Mouse (Mus musculus) liver, postnatal 0 days (tissue): ENCODE data around the gene P4ha2. TPM values are rescaled to one million over a fixed set of nuclear protein-coding genes. Genes with fewer than 3 reads are reported as not detected.

Experiments
- ATAC-seq: fragments of 200-750 bp; cut with Nextera tagmentation; 2 replicates; pipeline ENCODE4 v1.8.0; 2017; ENCODE audit warnings: mild to moderate bottlenecking, moderate library complexity
- DNase-seq: peaks from one replicate; pipeline ENCODE4 v3.0.0-alpha.2; 2016
- H3K27ac ChIP-seq: fragments of 300-500 bp; sonication (generic); 2 replicates; pipeline ENCODE4 v1.5.1; 2014; ENCODE audit warnings: antibody characterized with exemption, moderate library complexity, mild to moderate bottlenecking, low read depth
- H3K27me3 ChIP-seq: fragments of 300-500 bp; sonication (generic); 2 replicates; pipeline ENCODE4 v1.6.1; 2014; ENCODE audit warnings: low read length, control low read depth, mixed read lengths; ENCODE audit not compliant: insufficient read depth
- H3K36me3 ChIP-seq: fragments of 300-500 bp; sonication (generic); replicated peaks from 2 replicates; pipeline ENCODE4 v1.6.1; 2014; ENCODE audit warnings: mild to moderate bottlenecking, control low read depth, low read length, moderate library complexity, mixed read lengths; ENCODE audit not compliant: insufficient read depth
- H3K4me1 ChIP-seq: fragments of 300-500 bp; sonication (generic); 2 replicates; pipeline ENCODE4 v1.6.1; 2014; ENCODE audit warnings: antibody characterized with exemption, mild to moderate bottlenecking, control low read depth; ENCODE audit not compliant: insufficient read depth
- H3K4me2 ChIP-seq: fragments of 300-500 bp; sonication (generic); 2 replicates; pipeline ENCODE4 v1.6.1; 2014; ENCODE audit warnings: low read depth, mild to moderate bottlenecking, low read length, moderate library complexity, mixed read lengths
- H3K4me3 ChIP-seq: fragments of 300-500 bp; sonication (generic); 2 replicates; pipeline ENCODE4 v1.5.1; 2014; ENCODE audit warnings: low read depth, low read length
- H3K9ac ChIP-seq: fragments of 300-500 bp; sonication (generic); replicated peaks from 2 replicates; pipeline ENCODE4 v1.6.1; 2014; ENCODE audit warnings: mild to moderate bottlenecking, moderate library complexity
- H3K9me3 ChIP-seq: fragments of 300-500 bp; sonication (generic); 2 replicates; pipeline ENCODE4 v1.6.1; 2016; ENCODE audit warnings: mild to moderate bottlenecking, control low read depth, low read length, mixed read lengths
- CTCF ChIP-seq: sonication (generic); IDR thresholded peaks from 2 replicates; pipeline ENCODE4 v1.5.1; 2016; ENCODE audit warnings: antibody characterized with exemption, low read depth
- EP300 ChIP-seq: IDR thresholded peaks from 2 replicates; pipeline ENCODE4 v1.6.1; 2016; ENCODE audit warnings: antibody characterized with exemption, low read depth, mild to moderate bottlenecking
- WGBS: fragments of 180-500 bp; shearing (Covaris S2); extraction: QIAGEN DNeasy Blood & Tissue Kit; methylation state at CpG from one replicate; pipeline ENCODE4 v1.1.7; 2014; ENCODE audit not compliant: insufficient replicate concordance; 5-methylcytosine and 5-hydroxymethylcytosine counted together
- polyA plus RNA-seq: library from polyadenylated mRNA; unstranded; fragments of >200 nt; fragmentation: Nextera tagmentation; extraction: Ambion mirVana; gene quantifications from 2 replicates; pipeline ENCODE4 v1.2.1, GENCODE M21; 2015

Gene P4ha2
- polyA plus RNA-seq, 1 experiment from 2014 or later: 2.4 TPM

- no peak for ATAC-seq
- Histone ChIP-seq H3K4me2 (no peak overlapping the region), H3K9ac (no peak overlapping the region), H3K4me1 (no peaks in the 10 kb centered on the region), H3K9me3 (no peaks in the 10 kb centered on the region), H3K27ac (no peak overlapping the region), H3K27me3 (no peaks in the 10 kb centered on the region), H3K4me3 (no peak overlapping the region), H3K36me3 (peaks cover 3% of the 10 kb centered on the region; the same call in 1 of the 2 replicates)
- TF ChIP-seq CTCF (no peak), EP300 (no peak)
- WGBS: 68% methylated on average over 13 of the region's 13 CpGs
- DNase-seq: no peak
Measured at GRCm38 (mm10) chr11:54119740-54120360, 20.0 kb downstream of the P4ha2 start.

DNA sequence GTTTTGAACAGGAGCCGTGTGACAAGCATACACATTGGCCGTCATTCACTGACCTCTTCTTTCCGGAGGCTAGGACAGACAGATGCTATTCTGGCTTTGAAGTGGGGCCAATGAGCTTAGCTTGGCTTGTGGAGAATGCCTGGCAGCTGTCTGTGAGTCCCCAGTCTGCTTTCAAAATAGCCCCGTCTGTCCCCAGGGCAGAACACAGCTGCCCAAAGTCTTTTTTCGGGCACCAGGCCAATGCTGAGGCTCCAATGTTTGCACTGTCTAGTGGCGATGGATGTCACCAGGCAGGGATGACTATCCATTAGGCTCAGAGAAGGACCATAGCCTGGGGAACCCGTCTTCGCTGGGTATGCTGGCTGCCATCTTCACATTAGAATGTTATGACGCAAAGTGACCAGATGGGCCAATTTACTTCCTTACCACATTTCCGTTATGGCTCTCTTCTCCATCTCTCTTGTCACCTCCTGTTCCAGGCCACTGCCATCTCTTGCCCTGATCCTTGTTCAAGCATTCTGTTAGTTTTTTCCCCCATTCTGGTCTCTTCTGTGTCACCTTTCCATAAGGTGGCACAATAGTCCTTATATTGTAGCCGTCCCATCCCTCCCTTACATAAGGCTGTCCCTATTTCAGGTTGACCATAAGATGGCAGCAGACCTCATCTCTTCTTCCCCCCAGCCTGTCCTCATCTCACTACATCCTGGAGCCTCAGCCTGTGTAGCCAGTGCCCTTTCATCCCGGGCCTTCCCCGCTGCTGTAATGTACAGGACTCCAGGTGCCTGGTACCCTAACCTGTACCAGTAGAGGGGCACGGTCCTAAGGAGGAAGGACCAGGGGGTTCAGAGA lies 22.7 kb downstream of the P4ha2 start:
- DNase-seq: peak; percentile 53
- H3K4me3 ChIP-seq: no peak overlapping the region
- 62% methylated on average over 14 of the region's 14 CpGs for WGBS
- TF ChIP-seq CTCF: peak; percentile 66
- TF ChIP-seq EP300: no peak
- no peaks in the 10 kb centered on the region for H3K9me3 ChIP-seq
- ATAC-seq: peak; percentile 43; the same call in 1 of the 2 replicates
- no peaks in the 10 kb centered on the region for H3K27me3 ChIP-seq
- H3K36me3 ChIP-seq: no peaks in the 10 kb centered on the region; the same call in 1 of the 2 replicates
- peaks cover 4% of the 10 kb centered on the region; the same call in 1 of the 2 replicates for H3K4me1 ChIP-seq
- H3K27ac ChIP-seq: no peak overlapping the region
- H3K4me2 ChIP-seq: no peak overlapping the region
- H3K9ac ChIP-seq: no peak overlapping the region

- 81% methylated on average over 18 of the region's 18 CpGs for WGBS
- peaks cover 4% of the 10 kb centered on the region; the same call in 1 of the 2 replicates for H3K4me1 ChIP-seq
- no peaks in the 10 kb centered on the region for H3K9me3 ChIP-seq
- no peaks in the 10 kb centered on the region for H3K27me3 ChIP-seq
- H3K4me2 ChIP-seq: no peak overlapping the region
- no peak overlapping the region for H3K4me3 ChIP-seq
- ATAC-seq: no peak
- no peak overlapping the region for H3K9ac ChIP-seq
- H3K36me3 ChIP-seq: no peaks in the 10 kb centered on the region; the same call in 1 of the 2 replicates
- no peak overlapping the region for H3K27ac ChIP-seq
- no peak for TF ChIP-seq EP300
- TF ChIP-seq CTCF: no peak
- no peak for DNase-seq
Measured at GRCm38 (mm10) chr11:54125982-54126648, 26.2 kb downstream of the P4ha2 start.

DNA sequence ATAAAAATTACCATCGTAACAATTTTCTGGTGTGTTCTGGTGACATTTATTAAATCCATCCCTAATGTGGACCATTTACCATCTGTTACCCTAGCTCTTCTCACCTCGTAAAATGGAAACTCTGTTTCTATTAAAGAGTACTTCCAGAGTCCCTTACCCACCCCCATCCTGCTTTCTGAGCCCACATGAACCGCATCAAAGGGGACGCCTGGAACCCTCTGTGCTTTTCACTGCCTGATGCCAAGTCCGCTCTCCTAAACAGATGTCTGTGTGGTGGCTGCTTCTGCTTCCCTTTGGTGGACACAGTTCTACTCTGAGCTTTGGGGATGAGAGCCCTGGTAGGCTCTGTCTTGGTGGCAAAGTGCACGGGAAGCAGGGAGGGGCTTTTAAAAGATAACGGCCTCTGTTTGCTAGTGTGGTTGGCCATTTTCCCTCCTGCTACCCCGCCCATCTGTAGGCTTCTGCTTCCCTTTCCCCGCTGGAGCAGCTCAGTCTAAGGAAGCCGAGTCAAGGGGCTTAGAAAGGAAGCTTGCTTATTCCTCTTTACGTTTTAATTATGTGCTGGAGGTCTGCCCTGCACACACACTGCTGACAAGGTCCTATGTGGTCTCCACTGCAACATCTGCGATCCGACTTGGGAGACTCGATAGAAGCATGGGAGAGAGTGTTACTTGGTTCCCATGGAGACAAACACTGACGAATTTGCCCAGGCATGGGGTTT lies 26.9 kb downstream of the P4ha2 start:
- ATAC-seq: peak; percentile 49; the same call in 1 of the 2 replicates
- Histone ChIP-seq H3K9me3 (no peaks in the 10 kb centered on the region), H3K4me1 (peaks cover 4% of the 10 kb centered on the region; the same call in 1 of the 2 replicates), H3K9ac (no peak overlapping the region), H3K27me3 (no peaks in the 10 kb centered on the region), H3K36me3 (no peaks in the 10 kb centered on the region; the same call in 1 of the 2 replicates), H3K27ac (no peak overlapping the region), H3K4me2 (0 out of 2 replicates have a peak overlapping the region, but pooled peaks have one; percentile 29), H3K4me3 (no peak overlapping the region)
- 24% methylated on average over 15 of the region's 15 CpGs for WGBS
- no peak for TF ChIP-seq EP300
- TF ChIP-seq CTCF: no peak
- peak; percentile 24 for DNase-seq

DNA sequence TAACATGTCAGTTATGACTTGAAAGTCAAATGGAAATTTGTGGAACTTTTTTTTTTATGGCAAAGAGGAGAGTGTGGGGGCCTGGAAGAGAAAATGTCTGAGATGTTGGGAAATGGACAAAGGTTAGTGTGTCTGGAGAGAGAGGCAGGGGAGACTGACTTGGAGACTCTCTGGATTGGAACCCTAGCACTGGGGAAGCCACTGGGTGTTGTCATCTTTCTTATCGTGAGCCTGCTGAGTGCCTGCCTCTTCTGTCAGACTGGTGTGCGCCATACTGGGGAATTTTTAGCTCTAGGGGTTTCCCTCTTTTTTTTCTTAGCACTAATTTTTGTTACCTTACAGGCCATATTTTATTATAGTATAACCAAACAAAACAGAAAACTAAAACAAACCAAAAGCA lies 27.5 kb downstream of the P4ha2 start:
- WGBS: 50% methylated on average over 2 of the region's 2 CpGs
- no peak overlapping the region for H3K9ac ChIP-seq
- H3K36me3 ChIP-seq: no peaks in the 10 kb centered on the region; the same call in 1 of the 2 replicates
- no peak overlapping the region for H3K4me3 ChIP-seq
- no peak overlapping the region for H3K27ac ChIP-seq
- H3K9me3 ChIP-seq: no peaks in the 10 kb centered on the region
- H3K4me2 ChIP-seq: 0 out of 2 replicates have a peak overlapping the region, but pooled peaks have one; percentile 29
- H3K27me3 ChIP-seq: no peaks in the 10 kb centered on the region
- no peak for TF ChIP-seq EP300
- no peak for TF ChIP-seq CTCF
- DNase-seq (no peak), ATAC-seq (no peak)
- H3K4me1 ChIP-seq: peaks cover 4% of the 10 kb centered on the region; the same call in 1 of the 2 replicates
